Mouse (Mus musculus): ENCODE data around the gene Rfc2.

Rfc2 gene

GRCm38 (mm10) chr5:134615780-134616179 lies 34.6 kb downstream of the Rfc2 start:
- H3K4me3 ChIP-seq (replicated peaks; ENCODE audit: low read length): no peak overlapping the region
- no peaks in the 10 kb centered on the region for H3K27me3 ChIP-seq (ENCODE audit: insufficient read depth, low read length)
- H3K36me3 ChIP-seq (ENCODE audit: insufficient read depth, low read length): peaks cover 53% of the 10 kb centered on the region
- H3K9me3 ChIP-seq (ENCODE audit: low read length): no peaks in the 10 kb centered on the region
- peaks cover 49% of the 10 kb centered on the region for H3K4me1 ChIP-seq (replicated peaks; ENCODE audit: low read depth, low read length)
- TF ChIP-seq POU5F1 (IDR thresholded peaks at IDR 0.05; ENCODE audit: borderline replicate concordance, low read length) (no peak), CTCF (conservative IDR thresholded peaks at IDR 0.05; ENCODE audit: low read length) (no peak), NANOG (IDR thresholded peaks at IDR 0.05; ENCODE audit: borderline replicate concordance, low read length) (no peak)

GRCm38 (mm10) chr5:134617071-134617470 lies 35.9 kb downstream of the Rfc2 start:
- peaks cover 57% of the 10 kb centered on the region for H3K4me1 ChIP-seq (replicated peaks; ENCODE audit: low read depth, low read length)

GRCm38 (mm10) chr5:134620457-134620856 lies 39.3 kb downstream of the Rfc2 start:
- no peak for TF ChIP-seq POU5F1 (IDR thresholded peaks at IDR 0.05; ENCODE audit: borderline replicate concordance, low read length)
- TF ChIP-seq CTCF (conservative IDR thresholded peaks at IDR 0.05; ENCODE audit: low read length): no peak
- no peak for TF ChIP-seq NANOG (IDR thresholded peaks at IDR 0.05; ENCODE audit: borderline replicate concordance, low read length)
- peaks cover 63% of the 10 kb centered on the region for H3K4me1 ChIP-seq (replicated peaks; ENCODE audit: low read depth, low read length)
- no peaks in the 10 kb centered on the region for H3K27me3 ChIP-seq (ENCODE audit: insufficient read depth, low read length)
- H3K4me3 ChIP-seq (replicated peaks; ENCODE audit: low read length): peak overlapping the region; percentile 24; the same call in 1 of the 2 replicates
- H3K9me3 ChIP-seq (ENCODE audit: low read length): no peaks in the 10 kb centered on the region
- peaks cover 90% of the 10 kb centered on the region for H3K36me3 ChIP-seq (ENCODE audit: insufficient read depth, low read length)

More at GRCm38 (mm10) chr5:134617071-134617470, 35.9 kb downstream of the Rfc2 start:
- peaks cover 66% of the 10 kb centered on the region for H3K36me3 ChIP-seq (ENCODE audit: insufficient read depth, low read length)
- TF ChIP-seq NANOG (IDR thresholded peaks at IDR 0.05; ENCODE audit: borderline replicate concordance, low read length) (no peak), CTCF (conservative IDR thresholded peaks at IDR 0.05; ENCODE audit: low read length) (peak; percentile 95), POU5F1 (IDR thresholded peaks at IDR 0.05; ENCODE audit: borderline replicate concordance, low read length) (no peak)
- no peaks in the 10 kb centered on the region for H3K9me3 ChIP-seq (ENCODE audit: low read length)
- H3K27me3 ChIP-seq (ENCODE audit: insufficient read depth, low read length): no peaks in the 10 kb centered on the region
- H3K4me3 ChIP-seq (replicated peaks; ENCODE audit: low read length): no peak overlapping the region

GRCm38 (mm10) chr5:134621099-134621640 lies 40.0 kb downstream of the Rfc2 start:
- Histone ChIP-seq H3K9me3 (ENCODE audit: low read length) (no peaks in the 10 kb centered on the region), H3K36me3 (ENCODE audit: insufficient read depth, low read length) (peaks cover 92% of the 10 kb centered on the region), H3K4me1 (replicated peaks; ENCODE audit: low read depth, low read length) (peaks cover 63% of the 10 kb centered on the region), H3K4me3 (replicated peaks; ENCODE audit: low read length) (peak overlapping the region; percentile 24; the same call in 1 of the 2 replicates), H3K27me3 (ENCODE audit: insufficient read depth, low read length) (no peaks in the 10 kb centered on the region)
- TF ChIP-seq CTCF (conservative IDR thresholded peaks at IDR 0.05; ENCODE audit: low read length) (no peak), NANOG (IDR thresholded peaks at IDR 0.05; ENCODE audit: borderline replicate concordance, low read length) (no peak), POU5F1 (IDR thresholded peaks at IDR 0.05; ENCODE audit: borderline replicate concordance, low read length) (no peak)

- Histone ChIP-seq H3K9me3 (ENCODE audit: low read length) (no peaks in the 10 kb centered on the region), H3K36me3 (ENCODE audit: insufficient read depth, low read length) (peaks cover 100% of the 10 kb centered on the region), H3K4me3 (replicated peaks; ENCODE audit: low read length) (no peak overlapping the region), H3K4me1 (replicated peaks; ENCODE audit: low read depth, low read length) (peaks cover 66% of the 10 kb centered on the region), H3K27me3 (ENCODE audit: insufficient read depth, low read length) (no peaks in the 10 kb centered on the region)
- TF ChIP-seq NANOG (IDR thresholded peaks at IDR 0.05; ENCODE audit: borderline replicate concordance, low read length) (no peak), CTCF (conservative IDR thresholded peaks at IDR 0.05; ENCODE audit: low read length) (no peak), POU5F1 (IDR thresholded peaks at IDR 0.05; ENCODE audit: borderline replicate concordance, low read length) (no peak)
These were observed 40.9 kb downstream of the Rfc2 start for GRCm38 (mm10) chr5:134622069-134622468.

- no peaks in the 10 kb centered on the region for H3K9me3 ChIP-seq (ENCODE audit: low read length)
- peaks cover 98% of the 10 kb centered on the region for H3K36me3 ChIP-seq (ENCODE audit: insufficient read depth, low read length)
- H3K4me1 ChIP-seq (replicated peaks; ENCODE audit: low read depth, low read length): peaks cover 91% of the 10 kb centered on the region
- H3K4me3 ChIP-seq (replicated peaks; ENCODE audit: low read length): no peak overlapping the region
- no peaks in the 10 kb centered on the region for H3K27me3 ChIP-seq (ENCODE audit: insufficient read depth, low read length)
- no peak for TF ChIP-seq NANOG (IDR thresholded peaks at IDR 0.05; ENCODE audit: borderline replicate concordance, low read length)
- no peak for TF ChIP-seq POU5F1 (IDR thresholded peaks at IDR 0.05; ENCODE audit: borderline replicate concordance, low read length)
- TF ChIP-seq CTCF (conservative IDR thresholded peaks at IDR 0.05; ENCODE audit: low read length): no peak
These were observed 48.3 kb downstream of the Rfc2 start for GRCm38 (mm10) chr5:134629508-134629907.

GRCm38 (mm10) chr5:134630835-134631234 lies 49.7 kb downstream of the Rfc2 start:
- TF ChIP-seq POU5F1 (IDR thresholded peaks at IDR 0.05; ENCODE audit: borderline replicate concordance, low read length) (no peak), CTCF (conservative IDR thresholded peaks at IDR 0.05; ENCODE audit: low read length) (no peak), NANOG (IDR thresholded peaks at IDR 0.05; ENCODE audit: borderline replicate concordance, low read length) (no peak)

GRCm38 (mm10) chr5:134632841-134633240 lies 51.7 kb downstream of the Rfc2 start:
- Histone ChIP-seq H3K9me3 (ENCODE audit: low read length) (no peaks in the 10 kb centered on the region), H3K36me3 (ENCODE audit: insufficient read depth, low read length) (peaks cover 93% of the 10 kb centered on the region), H3K4me1 (replicated peaks; ENCODE audit: low read depth, low read length) (peaks cover 94% of the 10 kb centered on the region), H3K27me3 (ENCODE audit: insufficient read depth, low read length) (no peaks in the 10 kb centered on the region), H3K4me3 (replicated peaks; ENCODE audit: low read length) (peak overlapping the region; percentile 17; the same call in 1 of the 2 replicates)
- TF ChIP-seq POU5F1 (IDR thresholded peaks at IDR 0.05; ENCODE audit: borderline replicate concordance, low read length): no peak
- peak; percentile 80 for TF ChIP-seq NANOG (IDR thresholded peaks at IDR 0.05; ENCODE audit: borderline replicate concordance, low read length)
- no peak for TF ChIP-seq CTCF (conservative IDR thresholded peaks at IDR 0.05; ENCODE audit: low read length)

More at GRCm38 (mm10) chr5:134630835-134631234, 49.7 kb downstream of the Rfc2 start:
- H3K4me3 ChIP-seq (replicated peaks; ENCODE audit: low read length): no peak overlapping the region
- no peaks in the 10 kb centered on the region for H3K9me3 ChIP-seq (ENCODE audit: low read length)
- peaks cover 90% of the 10 kb centered on the region for H3K4me1 ChIP-seq (replicated peaks; ENCODE audit: low read depth, low read length)
- H3K36me3 ChIP-seq (ENCODE audit: insufficient read depth, low read length): peaks cover 97% of the 10 kb centered on the region
- no peaks in the 10 kb centered on the region for H3K27me3 ChIP-seq (ENCODE audit: insufficient read depth, low read length)

All from E14TG2a.4 (cell line).